ENCODE assay signal across 14 mouse cellular contexts in genomic region chr8:15367063-15367462, GRCm38 (mm10).
"Had no signal": no experiment of that assay in that cellular context is flagged by ENCODE, and none has a peak within 500 bp of the region (broad histone marks: within the 10 kb centered on the region; RNA-seq: fewer than 3 reads in every experiment).

No protein-coding gene starts in this region.

- H3K4me3 ChIP-seq: limb, embryonic 10.5 days; liver, embryonic 15.5 days; midbrain, embryonic 12.5 days; stomach, embryonic 15.5 days had no signal

- DNase-seq: kidney, adult 8-10 months; kidney, postnatal 25 days; lung, embryonic 14.5 days; lung, postnatal 10 days; lung, postnatal 4 days; right cerebral cortex, postnatal 14 days; thymus, postnatal 4 days had no signal

- H3K27ac ChIP-seq: limb, embryonic 10.5 days; liver, embryonic 15.5 days; midbrain, embryonic 12.5 days; stomach, embryonic 15.5 days had no signal

- H3K4me1 ChIP-seq: limb, embryonic 10.5 days; liver, embryonic 15.5 days; midbrain, embryonic 12.5 days; stomach, embryonic 15.5 days had no signal

- H3K27me3 ChIP-seq: liver, embryonic 15.5 days; midbrain, embryonic 12.5 days; stomach, embryonic 15.5 days had no signal

- H3K9me3 ChIP-seq: limb, embryonic 10.5 days; liver, embryonic 15.5 days; midbrain, embryonic 12.5 days; stomach, embryonic 15.5 days had no signal

- H3K36me3 ChIP-seq: limb, embryonic 10.5 days; liver, embryonic 15.5 days; midbrain, embryonic 12.5 days; stomach, embryonic 15.5 days had no signal

- ATAC-seq: inflammation-experienced regulatory T-cells, adult 6 months; intestine, postnatal 0 days had no signal

- H3K9ac ChIP-seq: liver, embryonic 15.5 days; lung, embryonic 14.5 days; midbrain, embryonic 12.5 days; stomach, embryonic 15.5 days had no signal

- H3K4me2 ChIP-seq: liver, embryonic 11.5 days; liver, embryonic 15.5 days; lung, embryonic 14.5 days; midbrain, embryonic 12.5 days; stomach, embryonic 15.5 days had no signal
